13 mouse cellular contexts compared by ENCODE assay signal in genomic region chr3:147101765-147102113, GRCm38 (mm10).
DNase-seq lines count a peak whose midpoint lies in the region; ATAC-seq and TF ChIP-seq lines count a peak whose summit lies in the region.
"Had no signal": no experiment of that assay in that cellular context is flagged by ENCODE, and none has a peak within 500 bp of the region (broad histone marks: within the 10 kb centered on the region; RNA-seq: fewer than 3 reads in every experiment).

No protein-coding gene starts in this region.

- TF ChIP-seq POLR2A in myocyte (IDR thresholded peaks at IDR 0.05; ENCODE audit: insufficient read length, low read depth) = no peak

- H3K9ac ChIP-seq in hindbrain, embryonic 12.5 days = no peak overlapping the region
- no peak overlapping the region for H3K9ac ChIP-seq in hindbrain, embryonic 11.5 days (ENCODE audit: low read depth, low read length)
- H3K9ac ChIP-seq in midbrain, postnatal 0 days (replicated peaks; ENCODE audit: low read length, poor library complexity, severe bottlenecking) = no peak overlapping the region
- no peak overlapping the region for H3K9ac ChIP-seq in forebrain, embryonic 15.5 days (replicated peaks)
- H3K9ac ChIP-seq: liver, embryonic 13.5 days had no signal

- no peaks in the 10 kb centered on the region for H3K9me3 ChIP-seq in hindbrain, embryonic 12.5 days (replicated peaks)
- H3K9me3 ChIP-seq in hindbrain, embryonic 11.5 days (ENCODE audit: control insufficient read depth, low read length) = no peaks in the 10 kb centered on the region
- no peaks in the 10 kb centered on the region for H3K9me3 ChIP-seq in midbrain, embryonic 10.5 days (replicated peaks)
- no peaks in the 10 kb centered on the region for H3K9me3 ChIP-seq in midbrain, postnatal 0 days (ENCODE audit: low read length)
- no peaks in the 10 kb centered on the region for H3K9me3 ChIP-seq in forebrain, embryonic 15.5 days
- H3K9me3 ChIP-seq: liver, embryonic 13.5 days had no signal

- no peak overlapping the region for H3ac ChIP-seq in myocyte (ENCODE audit: control insufficient read depth, insufficient read length)

- H3K4me3 ChIP-seq in hindbrain, embryonic 12.5 days = no peak overlapping the region
- H3K4me3 ChIP-seq in hindbrain, embryonic 11.5 days (ENCODE audit: low read depth, low read length) = no peak overlapping the region
- H3K4me3 ChIP-seq in midbrain, embryonic 10.5 days = no peak overlapping the region
- H3K4me3 ChIP-seq in midbrain, postnatal 0 days (ENCODE audit: low read depth, low read length) = no peak overlapping the region
- no peak overlapping the region for H3K4me3 ChIP-seq in forebrain, embryonic 15.5 days
- no peak overlapping the region for H3K4me3 ChIP-seq in myocyte
- H3K4me3 ChIP-seq: liver, embryonic 13.5 days; megakaryocyte, embryonic 14.5 days had no signal

- DNase-seq in hindbrain, embryonic 11.5 days (ENCODE audit: low spot score) = no peak
- no peak for DNase-seq in midbrain, embryonic 10.5 days (ENCODE audit: low spot score)
- no peak for DNase-seq in midbrain, postnatal 0 days (ENCODE audit: low spot score)
- DNase-seq in ovary, postnatal 10 days (ENCODE audit: low spot score) = no peak
- no peak for DNase-seq in right cerebral cortex, postnatal 4 days
- DNase-seq: cerebellum, adult 2 months; heart, postnatal 10 days; liver, embryonic 13.5 days had no signal

- no peaks in the 10 kb centered on the region; the same call in 1 of the 2 replicates for H3K27me3 ChIP-seq in hindbrain, embryonic 12.5 days
- no peaks in the 10 kb centered on the region for H3K27me3 ChIP-seq in hindbrain, embryonic 11.5 days (ENCODE audit: control insufficient read depth, insufficient read depth, low read length)
- peaks cover 54% of the 10 kb centered on the region for H3K27me3 ChIP-seq in midbrain, embryonic 10.5 days (ENCODE audit: low read depth, poor library complexity, severe bottlenecking)
- no peaks in the 10 kb centered on the region for H3K27me3 ChIP-seq in midbrain, postnatal 0 days (ENCODE audit: insufficient read depth, low read length)
- no peaks in the 10 kb centered on the region for H3K27me3 ChIP-seq in forebrain, embryonic 15.5 days
- H3K27me3 ChIP-seq in myocyte (ENCODE audit: control insufficient read depth, insufficient read depth, insufficient read length) = no peaks in the 10 kb centered on the region
- H3K27me3 ChIP-seq: liver, embryonic 13.5 days; megakaryocyte, embryonic 14.5 days had no signal

- no peak overlapping the region for H3K4me2 ChIP-seq in hindbrain, embryonic 12.5 days (replicated peaks)
- H3K4me2 ChIP-seq in hindbrain, embryonic 11.5 days (replicated peaks; ENCODE audit: low read depth, low read length) = no peak overlapping the region
- no peak overlapping the region; the same call in 1 of the 2 replicates for H3K4me2 ChIP-seq in midbrain, postnatal 0 days (ENCODE audit: low read depth, low read length, poor library complexity, severe bottlenecking)
- H3K4me2 ChIP-seq in forebrain, embryonic 15.5 days (replicated peaks) = no peak overlapping the region
- peak overlapping the region; percentile 65 for H3K4me2 ChIP-seq in myocyte (ENCODE audit: low read depth)
- H3K4me2 ChIP-seq: liver, embryonic 13.5 days had no signal

- 38% methylated on average over 3 of the region's 3 CpGs for WGBS in hindbrain, embryonic 12.5 days
- 60% methylated on average over 3 of the region's 3 CpGs for WGBS in hindbrain, embryonic 11.5 days
- 68% methylated on average over 3 of the region's 3 CpGs for WGBS in midbrain, embryonic 10.5 days
- 17% methylated on average over 3 of the region's 3 CpGs for WGBS in midbrain, postnatal 0 days
- WGBS in forebrain, embryonic 15.5 days = 55% methylated on average over 3 of the region's 3 CpGs

- ATAC-seq in hindbrain, embryonic 12.5 days (ENCODE audit: low FRiP score) = peak; percentile 49; the same call in 1 of the 2 replicates
- ATAC-seq in hindbrain, embryonic 11.5 days (ENCODE audit: low FRiP score) = no peak; the same call in 1 of the 2 replicates
- ATAC-seq in midbrain, postnatal 0 days (ENCODE audit: low FRiP score) = no peak
- peak; percentile 66 for ATAC-seq in forebrain, embryonic 15.5 days (replicated peaks)
- ATAC-seq: intestine, postnatal 0 days had no signal

- H3K27ac ChIP-seq in hindbrain, embryonic 12.5 days = 0 out of 2 replicates have a peak overlapping the region, but pooled peaks have one; percentile 48
- H3K27ac ChIP-seq in hindbrain, embryonic 11.5 days (ENCODE audit: low read depth, low read length) = no peak overlapping the region
- 0 out of 2 replicates have a peak overlapping the region, but pooled peaks have one; percentile 42 for H3K27ac ChIP-seq in midbrain, embryonic 10.5 days (replicated peaks)
- H3K27ac ChIP-seq in midbrain, postnatal 0 days (ENCODE audit: low read depth, low read length) = no peak overlapping the region
- 0 out of 2 replicates have a peak overlapping the region, but pooled peaks have one; percentile 7 for H3K27ac ChIP-seq in forebrain, embryonic 15.5 days (replicated peaks)
- H3K27ac ChIP-seq: liver, embryonic 13.5 days had no signal

- H3K4me1 ChIP-seq in hindbrain, embryonic 12.5 days = peaks cover 40% of the 10 kb centered on the region
- 0 out of 2 replicates have a peak, but pooled peaks cover 2% of the 10 kb centered on the region for H3K4me1 ChIP-seq in hindbrain, embryonic 11.5 days (replicated peaks; ENCODE audit: control insufficient read depth, insufficient read depth, low read length)
- H3K4me1 ChIP-seq in midbrain, embryonic 10.5 days = peaks cover 52% of the 10 kb centered on the region
- H3K4me1 ChIP-seq in midbrain, postnatal 0 days (ENCODE audit: insufficient read depth, low read length) = peaks cover 8% of the 10 kb centered on the region
- H3K4me1 ChIP-seq in forebrain, embryonic 15.5 days = peaks cover 29% of the 10 kb centered on the region
- H3K4me1 ChIP-seq: liver, embryonic 13.5 days; megakaryocyte, embryonic 14.5 days had no signal

- TF ChIP-seq CTCF in midbrain, postnatal 0 days (IDR thresholded peaks at IDR 0.05) = no peak

- H3K79me2 ChIP-seq in myocyte (ENCODE audit: control insufficient read depth, insufficient read depth) = no peaks in the 10 kb centered on the region

- H3K36me3 ChIP-seq in hindbrain, embryonic 12.5 days = no peaks in the 10 kb centered on the region
- no peaks in the 10 kb centered on the region for H3K36me3 ChIP-seq in hindbrain, embryonic 11.5 days (ENCODE audit: control insufficient read depth, insufficient read depth, low read length)
- no peaks in the 10 kb centered on the region for H3K36me3 ChIP-seq in midbrain, embryonic 10.5 days
- no peaks in the 10 kb centered on the region for H3K36me3 ChIP-seq in midbrain, postnatal 0 days (ENCODE audit: insufficient read depth, low read length)
- H3K36me3 ChIP-seq in forebrain, embryonic 15.5 days = no peaks in the 10 kb centered on the region
- no peaks in the 10 kb centered on the region for H3K36me3 ChIP-seq in myocyte (ENCODE audit: control insufficient read depth, insufficient read depth)
- H3K36me3 ChIP-seq: liver, embryonic 13.5 days had no signal

TF ChIP-seq in myocyte, 11 proteins besides CTCF, POLR2A, EP300 and RAD21:
- no peak for TF ChIP-seq POLR2AphosphoS2 (IDR thresholded peaks at IDR 0.05; ENCODE audit: insufficient read length, low read depth)
- no peak for TF ChIP-seq CEBPB (IDR thresholded peaks at IDR 0.05; ENCODE audit: insufficient read depth, poor library complexity, severe bottlenecking)
- TF ChIP-seq TCF3 (IDR thresholded peaks at IDR 0.05; ENCODE audit: insufficient read length, low read depth) = no peak
- no peak for TF ChIP-seq TCF12 (IDR thresholded peaks at IDR 0.05; ENCODE audit: insufficient read depth, poor library complexity, severe bottlenecking)
- TF ChIP-seq MYOG (IDR thresholded peaks at IDR 0.05; ENCODE audit: control insufficient read depth in 1 of 3, insufficient read depth in 1 of 3, insufficient read length in 2 of 3, low read depth in 2 of 3) = no peak
- TF ChIP-seq REST (IDR thresholded peaks at IDR 0.05; ENCODE audit: insufficient read depth, insufficient read length) = no peak
- TF ChIP-seq SRF (IDR thresholded peaks at IDR 0.05; ENCODE audit: control insufficient read depth, insufficient read length, low read depth) = no peak
- no peak for TF ChIP-seq E2F4 (IDR thresholded peaks at IDR 0.05; ENCODE audit: insufficient read depth)
- no peak for TF ChIP-seq MYOD1 (IDR thresholded peaks at IDR 0.05; ENCODE audit: control insufficient read depth in 1 of 3, insufficient read length in 2 of 3, low read depth in 2 of 3)
- no peak for TF ChIP-seq USF1 (IDR thresholded peaks at IDR 0.05; ENCODE audit: low read depth)
- TF ChIP-seq MAX (IDR thresholded peaks at IDR 0.05; ENCODE audit: low read depth) = no peak
TF ChIP-seq in myocyte: peak in this region for 0.

Comparison
In these comparisons a context has a peak if more than half of its experiments do, and no peak if none do; other contexts are left out.
1. ATAC-seq: peak in hindbrain, embryonic 12.5 days (single experiment) and forebrain, embryonic 15.5 days (single experiment); none in hindbrain, embryonic 11.5 days (single experiment) and midbrain, postnatal 0 days (single experiment).
2. H3K27ac ChIP-seq: peak in hindbrain, embryonic 12.5 days (single experiment), midbrain, embryonic 10.5 days (single experiment) and forebrain, embryonic 15.5 days (single experiment); none in hindbrain, embryonic 11.5 days (single experiment) and midbrain, postnatal 0 days (single experiment).